Mouse (Mus musculus) WW6 (cell line): ENCODE results near the gene Lgals2.
"Not testable (repeated sequence)": the region's sequence is repeated elsewhere in the genome, so short reads cannot be mapped to it uniquely, and the experiment has no call there.

Experiments
- DNase-seq: peaks from one replicate; pipeline ENCODE4 v3.0.0-alpha.2; 2013; ENCODE audit warnings: low read depth, low spot score

The Lgals2 gene

DNA sequence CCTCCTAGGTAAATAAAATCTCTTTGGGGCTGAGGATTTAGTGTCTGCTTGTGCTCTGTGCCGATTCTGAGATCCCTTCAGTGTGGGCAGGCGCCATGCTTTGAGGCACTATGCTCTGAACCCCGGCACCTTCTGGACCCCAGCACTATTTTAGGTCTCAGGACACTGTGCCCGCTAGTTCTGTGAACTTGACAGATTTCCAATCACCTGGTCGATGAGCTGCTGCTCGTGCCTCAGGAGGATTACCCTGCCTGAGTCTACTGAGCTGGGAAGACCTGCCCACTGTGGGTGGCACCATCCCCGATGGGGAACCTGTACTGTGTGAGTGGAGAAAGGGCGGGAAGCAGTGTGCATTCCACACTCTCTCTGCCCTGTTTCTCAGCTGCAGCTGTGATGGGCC lies 19.7 kb upstream of the Lgals2 start:
- no peak for DNase-seq

DNA sequence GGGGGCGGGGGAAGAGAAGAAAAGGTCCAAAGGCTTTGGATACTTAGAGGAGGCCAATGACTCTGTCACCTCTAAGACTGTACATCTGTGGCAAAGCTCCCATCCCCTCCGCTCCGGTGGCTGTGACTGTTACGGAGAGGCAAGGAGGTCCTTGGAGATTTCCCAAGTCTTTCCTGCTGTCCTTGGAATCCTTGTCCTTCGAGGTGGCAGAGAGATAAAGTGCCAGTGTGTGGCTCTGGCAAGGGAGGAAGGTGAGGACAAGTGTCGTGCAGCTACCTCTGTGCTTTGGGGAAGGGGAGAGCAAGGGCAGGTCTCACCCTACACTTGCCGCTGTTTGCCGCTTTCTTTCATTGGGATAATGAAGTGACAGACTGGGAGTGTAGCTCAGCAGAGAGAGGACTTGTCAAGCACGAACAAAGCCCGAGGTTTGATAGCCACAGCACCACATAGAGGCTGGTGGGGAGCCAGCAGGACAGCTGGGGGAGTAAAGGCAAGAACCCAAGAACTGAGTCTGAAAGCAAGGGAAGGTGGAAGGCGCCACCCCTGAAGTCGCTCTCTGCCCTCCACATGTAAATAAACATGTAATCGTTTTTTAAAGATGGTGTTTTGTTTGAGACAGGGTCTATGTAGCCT lies 18.6 kb upstream of the Lgals2 start:
- no peak for DNase-seq

DNA sequence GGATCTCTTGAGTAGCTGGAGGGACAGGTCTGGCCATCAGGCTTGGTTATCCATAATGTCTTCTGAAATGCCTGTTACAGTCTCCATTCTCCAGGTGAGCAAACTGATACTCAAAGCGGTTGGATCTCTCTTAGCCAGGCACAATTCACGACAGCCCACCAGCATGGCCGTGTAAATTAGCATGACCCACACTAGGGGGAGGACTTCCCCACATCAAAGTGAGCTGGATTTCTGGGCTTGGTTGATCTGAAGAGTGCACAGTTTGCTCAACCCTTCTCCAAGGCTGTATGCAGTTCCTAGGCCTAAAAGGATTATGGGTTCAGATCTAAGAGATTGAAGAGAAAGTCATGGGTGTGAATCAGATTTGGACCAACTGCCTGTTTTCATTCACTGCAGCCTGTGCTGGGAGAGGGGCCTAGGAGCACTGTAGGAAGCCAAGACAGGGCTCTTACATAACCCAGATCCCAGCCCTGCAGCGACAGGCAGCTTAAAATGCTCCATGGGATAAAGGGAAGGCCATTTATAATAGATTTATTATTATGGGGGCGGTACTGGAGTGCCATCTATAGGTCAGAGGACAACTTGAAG lies 16.8 kb upstream of the Lgals2 start:
- DNase-seq = no peak

DNA sequence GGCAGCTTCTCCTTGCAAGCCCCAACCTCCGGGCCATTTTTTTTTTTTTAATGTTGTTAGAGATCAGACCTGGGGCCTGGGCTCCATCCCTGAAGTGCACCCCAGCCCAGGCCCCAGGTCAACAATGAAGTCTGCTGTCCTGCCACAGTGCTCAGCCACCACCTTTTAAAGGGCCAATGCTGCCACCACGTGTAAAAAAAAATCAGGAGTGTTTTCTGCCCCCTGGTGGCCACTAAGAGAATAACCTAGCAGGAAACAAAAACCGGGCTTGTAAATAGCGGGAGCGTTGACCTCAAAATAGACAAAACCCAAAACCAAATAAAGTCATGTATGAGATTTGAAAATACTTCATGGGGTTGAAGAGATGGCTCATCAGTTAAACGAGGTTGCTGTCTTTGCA lies 14.4 kb upstream of the Lgals2 start:
- no peak for DNase-seq

DNA sequence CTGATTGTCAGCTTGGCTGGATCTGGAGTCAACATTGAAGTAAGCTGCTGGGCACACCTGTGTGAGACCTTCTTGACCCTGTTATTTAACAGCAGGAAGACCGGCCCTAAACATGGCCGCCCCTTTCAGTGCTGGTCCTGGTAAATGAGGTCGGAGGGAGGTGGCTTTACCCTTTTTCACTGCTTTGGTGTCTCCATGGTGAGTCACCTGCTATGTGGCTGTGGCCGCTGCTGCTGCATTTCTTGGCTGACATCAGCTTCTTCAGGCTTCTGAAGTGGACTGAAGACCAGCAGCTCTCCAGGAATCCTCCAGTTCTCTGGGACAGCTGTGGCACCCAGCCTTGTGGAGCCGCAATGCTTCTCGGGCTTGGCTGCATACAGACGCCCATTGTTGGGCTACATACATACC lies 13.5 kb upstream of the Lgals2 start:
- no peak for DNase-seq

DNA sequence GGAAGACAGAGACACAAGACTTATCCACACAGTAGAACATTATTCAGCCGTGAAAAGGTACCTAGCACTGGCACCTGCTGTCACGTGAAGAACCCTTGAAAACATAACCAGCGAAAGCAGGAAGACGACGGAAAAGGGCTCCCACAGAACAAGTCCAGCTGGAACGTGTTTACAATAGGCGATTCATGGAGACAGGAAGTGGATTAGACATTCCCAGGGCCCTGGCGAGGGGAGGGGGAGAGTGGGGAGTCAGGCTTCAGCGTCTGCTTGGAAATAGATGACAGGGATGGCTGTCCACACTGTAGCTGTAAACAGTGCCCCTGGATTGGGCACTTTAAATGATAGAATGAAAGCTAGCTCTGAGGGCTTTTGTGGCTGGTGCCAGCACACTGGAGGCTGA lies 13.1 kb upstream of the Lgals2 start:
- no peak for DNase-seq

DNA sequence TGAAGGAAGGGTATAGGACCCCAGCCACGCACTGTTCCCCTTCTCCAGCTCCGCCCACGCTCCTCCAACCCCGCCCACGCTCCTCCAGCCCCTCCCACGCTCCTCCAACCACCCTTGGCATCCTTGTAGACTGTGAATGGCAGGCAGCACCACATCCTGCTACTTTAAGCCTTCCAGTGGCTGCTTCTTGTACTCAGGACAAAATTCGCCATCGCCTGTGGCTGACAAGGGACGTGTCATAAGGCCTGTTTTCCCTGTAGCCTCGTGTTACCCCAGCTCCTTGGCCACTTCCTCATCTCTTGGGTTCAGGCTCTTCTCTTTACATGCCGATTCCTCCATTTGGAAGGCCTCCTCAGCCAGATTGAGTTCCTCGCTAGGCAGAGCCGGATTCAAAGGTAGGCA lies 8.5 kb upstream of the Lgals2 start:
- no peak for DNase-seq

DNA sequence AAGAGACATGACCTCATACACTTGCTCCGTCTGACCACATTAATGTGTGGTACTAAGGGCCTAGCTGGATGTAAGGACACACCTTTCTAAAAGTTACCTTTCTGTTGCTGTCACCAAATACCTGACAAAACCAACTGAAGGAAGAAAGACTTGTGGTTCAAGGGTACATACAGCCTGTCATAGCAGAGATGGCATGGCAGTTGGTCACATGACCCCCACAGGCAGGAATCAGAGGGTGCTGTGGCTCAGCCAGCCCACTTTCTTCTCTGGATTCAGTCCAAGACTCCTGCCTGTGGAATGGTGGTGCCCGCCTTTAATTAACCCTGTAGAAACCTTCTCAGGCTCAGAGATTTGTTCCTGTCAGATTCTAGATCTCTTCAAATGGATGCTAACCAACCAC lies 7.8 kb upstream of the Lgals2 start:
- DNase-seq = no peak

DNA sequence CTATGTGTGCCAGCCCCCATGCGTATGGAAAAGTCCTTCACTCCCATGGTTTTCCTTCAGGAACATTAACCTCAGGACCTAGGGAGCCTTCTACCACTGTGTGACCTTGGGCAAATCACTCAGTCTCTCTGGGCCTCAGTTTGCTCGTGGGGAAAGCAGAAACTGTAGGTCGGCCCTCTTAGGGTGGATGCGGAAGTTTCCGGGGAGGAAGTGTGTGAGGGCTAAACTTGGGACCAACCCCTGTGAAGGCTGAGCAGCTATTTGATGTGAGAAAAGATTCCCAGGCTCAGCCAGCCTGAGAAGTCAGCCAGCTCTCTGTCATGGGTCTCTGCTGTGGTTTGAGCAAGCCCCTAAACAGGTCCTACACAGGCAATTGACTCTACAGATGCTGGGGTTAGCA lies 7.0 kb upstream of the Lgals2 start:
- no peak for DNase-seq

DNA sequence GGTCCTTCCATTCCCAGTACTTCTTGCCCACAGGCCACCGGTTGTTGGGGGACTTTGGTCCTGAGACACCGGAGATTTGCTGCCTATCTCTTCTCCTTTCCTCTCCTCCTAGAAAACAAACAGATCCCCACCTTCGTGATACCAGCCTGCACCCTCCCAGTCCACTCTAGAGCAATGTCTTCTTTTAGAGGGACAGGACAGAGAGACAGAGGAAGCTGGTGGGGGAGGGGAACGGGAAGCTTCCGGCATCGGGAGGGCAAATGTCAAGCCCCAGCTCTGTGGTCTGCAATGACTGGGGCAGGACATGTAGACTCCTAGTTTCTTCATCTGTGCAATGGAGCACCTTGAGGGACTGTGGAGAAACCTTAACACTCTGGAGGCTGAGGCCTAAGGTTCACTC lies 4.4 kb upstream of the Lgals2 start:
- no peak for DNase-seq

DNA sequence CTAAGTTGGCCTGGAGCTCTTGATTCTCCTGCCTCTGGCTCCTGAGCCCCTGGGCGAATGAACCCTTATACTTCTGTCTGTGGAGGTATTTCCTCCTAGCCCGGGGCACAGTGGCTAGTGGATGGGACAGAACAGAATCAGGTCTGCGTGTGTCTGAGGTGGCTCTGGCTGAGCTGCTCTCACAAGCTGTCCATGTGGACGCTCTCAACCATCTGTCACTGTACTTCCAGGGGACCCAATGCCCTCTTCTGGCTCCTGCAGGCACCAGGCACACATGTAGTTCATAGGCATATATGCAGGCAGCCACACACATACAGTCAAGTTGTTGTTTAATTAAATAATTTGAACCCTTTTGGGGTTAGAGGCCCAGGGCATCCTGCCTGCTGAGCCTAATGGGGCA lies 4.0 kb upstream of the Lgals2 start:
- DNase-seq = no peak

DNA sequence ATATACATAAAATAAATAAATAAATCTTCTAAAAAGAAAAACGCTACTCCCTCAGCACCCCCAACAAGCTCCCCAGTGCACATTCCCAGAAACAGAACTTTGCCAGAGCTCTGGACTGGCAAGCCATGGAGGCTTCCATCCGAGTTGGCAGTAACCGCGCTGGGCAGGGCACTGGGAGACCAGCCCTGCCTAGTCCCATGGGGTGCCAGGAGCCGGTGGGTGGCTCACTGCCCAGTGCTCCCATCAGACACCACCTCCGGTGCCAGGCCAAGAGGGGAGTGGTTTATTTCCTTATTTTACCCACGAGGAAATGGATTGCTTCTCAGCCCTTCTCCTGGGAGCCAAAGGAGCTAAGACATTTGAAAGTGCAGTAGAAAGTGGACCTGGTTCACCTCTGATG lies 1.7 kb upstream of the Lgals2 start:
- DNase-seq = no peak

DNA sequence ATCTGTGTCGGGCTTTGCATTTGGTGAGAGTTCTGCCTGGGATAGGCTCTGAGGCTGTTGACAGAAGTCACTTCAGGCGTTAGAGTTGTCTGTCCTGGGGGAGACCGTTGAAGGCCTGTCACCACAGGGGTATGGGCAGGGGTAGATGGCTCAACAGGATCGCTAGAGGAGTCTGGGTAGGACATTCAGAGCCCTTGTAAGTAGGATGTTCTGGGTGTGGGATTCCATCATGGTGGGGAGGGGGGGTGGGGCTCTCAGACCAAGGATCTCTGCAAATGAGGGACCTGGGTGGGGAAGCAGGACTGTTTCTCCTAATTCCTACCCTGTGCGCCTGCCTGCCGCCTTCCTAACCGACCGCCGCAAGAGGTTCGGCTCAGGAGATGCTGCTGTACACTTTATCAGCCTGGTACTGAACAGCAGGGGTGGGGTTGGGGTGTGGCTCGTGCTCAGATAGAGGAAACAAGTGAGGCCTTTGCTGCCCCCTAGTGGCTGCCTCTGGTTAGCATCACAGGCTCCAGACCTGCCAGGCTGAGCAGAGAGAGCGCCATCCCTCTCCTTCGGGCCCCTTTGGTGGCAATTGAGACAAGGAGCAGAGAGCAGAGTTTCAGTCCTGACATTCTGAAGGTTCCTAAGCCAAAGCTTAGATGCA lies 3.7 kb downstream of the Lgals2 start:
- DNase-seq = peak; percentile 81

DNA sequence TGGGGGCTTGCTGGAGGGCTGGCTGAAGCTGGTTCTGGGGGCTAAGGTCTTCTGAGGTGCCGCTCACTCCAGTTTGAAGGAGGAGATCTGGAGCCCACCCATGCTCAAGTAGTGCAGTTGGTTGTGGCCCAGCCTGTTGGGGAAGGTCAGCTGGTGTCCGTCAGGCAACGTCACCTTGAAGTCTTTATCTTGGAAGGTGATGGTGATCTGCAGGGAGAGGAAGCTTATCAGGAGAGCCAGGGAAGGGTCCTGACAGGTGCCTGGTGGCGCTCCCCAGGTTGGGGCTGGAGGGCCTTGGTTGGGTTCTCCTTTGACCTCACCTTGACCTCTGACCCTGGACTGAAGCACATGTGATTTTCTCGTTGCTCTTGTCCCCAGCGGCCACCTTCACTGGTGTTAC lies 4.4 kb downstream of the Lgals2 start:
- no peak for DNase-seq

DNA sequence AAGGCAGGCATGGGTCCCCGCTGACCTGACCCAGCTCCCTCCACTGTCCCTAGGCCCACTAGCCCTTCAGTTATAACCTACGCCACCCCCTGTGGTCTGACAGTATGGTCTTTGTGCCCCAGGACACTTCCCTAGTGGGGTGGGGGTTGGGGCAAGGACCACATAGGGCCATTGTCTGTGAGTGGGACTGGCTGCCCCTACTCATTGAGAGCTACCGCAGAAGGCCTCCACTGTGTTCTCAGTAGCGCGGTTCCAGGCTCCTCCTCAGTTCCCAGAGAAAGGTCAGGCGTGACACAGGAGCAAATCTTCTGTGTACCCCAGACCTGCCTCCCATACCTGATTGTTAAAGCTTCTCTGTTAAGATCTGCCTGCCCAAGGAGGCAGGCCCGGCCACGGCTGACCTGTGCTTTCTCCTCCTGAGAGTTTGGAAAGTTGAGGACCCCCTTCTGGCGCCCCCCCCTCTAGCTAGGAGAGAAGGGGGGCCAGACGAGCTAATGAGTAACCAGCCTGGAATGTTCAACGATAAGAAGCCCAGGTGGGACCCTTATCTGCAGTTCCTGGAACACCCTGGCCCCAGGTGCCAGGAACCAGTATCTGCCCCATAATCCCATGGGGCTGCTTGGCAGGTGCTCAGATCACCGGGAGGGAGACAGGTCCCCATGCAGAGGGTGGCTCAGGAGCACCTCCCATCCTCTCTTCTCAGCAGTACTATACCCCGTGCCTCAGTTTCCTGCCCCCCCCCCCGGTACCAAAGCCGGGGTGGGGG lies 5.1 kb downstream of the Lgals2 start:
- no peak for DNase-seq

DNA sequence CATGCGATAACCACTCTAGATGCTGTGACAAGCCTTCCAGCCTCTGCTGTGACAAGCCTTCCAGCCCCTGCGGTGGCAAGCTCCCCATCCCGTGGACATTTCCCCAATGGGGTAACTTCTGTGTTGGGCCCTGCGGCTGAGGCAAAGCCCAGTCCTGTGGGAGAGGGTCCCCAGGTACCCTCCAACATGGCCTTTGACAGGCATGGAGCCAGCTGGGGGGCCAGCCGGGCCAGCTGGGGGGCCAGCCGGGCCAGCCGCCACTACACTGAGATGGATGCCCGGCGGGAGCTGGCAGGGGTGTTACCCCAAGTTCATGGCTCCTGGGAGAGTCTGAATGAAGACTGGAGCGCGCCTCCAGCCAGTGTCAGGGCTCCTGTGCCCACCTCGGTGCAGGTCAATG lies 5.8 kb downstream of the Lgals2 start:
- DNase-seq = no peak

DNA sequence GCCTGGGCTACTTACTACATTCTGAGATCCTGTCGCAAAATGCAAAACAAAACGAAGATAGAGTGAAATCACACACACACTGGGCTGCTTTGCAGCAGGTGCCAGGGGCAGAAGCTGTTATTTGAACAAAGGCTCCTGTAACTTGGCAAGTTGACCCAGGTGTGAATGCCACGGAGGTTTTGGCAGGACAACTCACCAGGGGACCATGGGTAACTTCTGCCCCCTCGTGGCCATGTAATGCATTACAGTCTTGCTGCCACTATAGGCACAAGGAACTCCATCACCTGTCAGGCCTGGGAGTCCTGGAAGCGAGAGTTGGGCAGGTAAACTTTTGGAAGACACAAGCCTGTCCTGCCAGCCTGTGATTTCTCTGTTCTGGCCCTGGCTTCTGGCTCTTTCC lies 6.9 kb downstream of the Lgals2 start:
- peak; percentile 53 for DNase-seq

DNA sequence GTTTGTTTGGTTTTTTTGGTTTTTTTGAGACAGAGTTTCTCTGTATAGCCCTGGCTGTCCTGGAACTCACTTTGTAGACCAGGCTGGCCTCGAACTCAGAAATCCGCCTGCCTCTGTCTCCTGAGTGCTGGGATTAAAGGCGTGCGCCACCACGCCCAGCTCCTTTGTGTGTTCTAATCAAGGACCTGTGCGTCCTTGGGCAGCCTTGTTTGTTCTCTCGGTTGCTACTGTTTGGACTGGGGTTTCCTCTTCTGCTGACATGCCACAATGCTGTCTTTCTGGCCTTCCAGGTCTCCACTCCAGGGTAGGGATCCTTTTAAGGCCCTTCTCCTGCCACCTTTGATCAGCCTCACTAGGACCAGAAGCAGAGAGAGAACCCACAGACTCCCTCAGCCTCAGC lies 8.5 kb downstream of the Lgals2 start:
- not testable (repeated sequence) for DNase-seq

DNA sequence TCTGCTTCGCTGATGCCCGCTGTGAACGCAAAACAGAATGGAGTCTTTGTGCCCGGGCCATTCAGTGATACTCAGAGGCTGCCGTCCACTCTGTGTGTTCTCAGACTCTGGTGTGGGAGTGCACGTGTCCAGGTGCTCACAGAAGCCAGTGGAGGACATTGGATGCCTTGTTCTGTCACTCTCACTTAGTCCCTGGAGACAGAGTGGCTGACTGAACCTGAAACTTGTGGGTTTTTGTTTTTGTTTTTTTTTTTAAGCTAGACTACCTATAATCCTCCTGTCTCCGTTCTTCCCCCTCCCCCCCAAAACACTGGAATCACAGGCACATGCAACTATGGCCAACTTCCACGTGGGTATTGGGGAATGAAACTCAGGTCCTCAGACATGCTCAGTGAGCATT lies 9.0 kb downstream of the Lgals2 start:
- DNase-seq = no peak

DNA sequence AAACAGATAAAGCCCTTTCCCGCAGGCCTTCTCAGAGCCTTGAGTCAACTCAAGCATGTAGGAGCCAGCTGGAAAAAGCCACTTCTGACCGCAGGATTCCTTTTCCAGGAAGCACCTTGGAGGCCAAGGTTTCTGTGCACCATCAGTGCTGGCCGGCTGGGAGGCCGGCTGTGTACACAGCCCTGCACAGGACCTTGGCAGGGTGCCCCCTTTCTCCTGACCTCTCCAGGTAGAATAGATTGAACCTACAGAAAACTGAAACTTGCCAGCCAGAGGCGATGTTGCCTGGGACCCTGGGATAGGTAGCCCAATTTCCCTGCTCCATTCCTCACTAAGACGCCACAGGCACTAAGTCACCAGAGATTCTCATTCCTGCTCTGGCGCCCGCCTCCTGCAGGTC lies 9.5 kb downstream of the Lgals2 start:
- no peak for DNase-seq

DNA sequence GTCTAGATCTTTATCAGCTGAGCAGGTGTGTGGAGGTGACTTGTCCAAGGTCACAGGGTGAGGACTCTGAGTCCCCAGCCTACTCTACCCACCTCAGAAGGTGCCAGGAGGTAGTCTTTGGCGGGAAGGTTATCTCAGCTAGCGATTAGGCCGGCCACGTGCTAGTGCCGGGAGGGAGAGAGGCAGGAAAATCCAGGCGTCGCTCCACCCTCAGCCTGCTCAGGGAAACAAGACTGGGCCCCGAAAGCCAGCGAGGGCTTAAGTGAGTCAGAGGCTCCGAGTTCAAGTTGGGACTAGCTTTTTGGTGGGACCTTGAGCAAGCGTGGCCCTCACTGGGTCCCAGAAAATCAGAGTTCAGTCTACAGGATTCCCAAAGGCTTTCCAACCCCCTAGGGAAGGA lies 10.0 kb downstream of the Lgals2 start:
- DNase-seq = no peak

DNA sequence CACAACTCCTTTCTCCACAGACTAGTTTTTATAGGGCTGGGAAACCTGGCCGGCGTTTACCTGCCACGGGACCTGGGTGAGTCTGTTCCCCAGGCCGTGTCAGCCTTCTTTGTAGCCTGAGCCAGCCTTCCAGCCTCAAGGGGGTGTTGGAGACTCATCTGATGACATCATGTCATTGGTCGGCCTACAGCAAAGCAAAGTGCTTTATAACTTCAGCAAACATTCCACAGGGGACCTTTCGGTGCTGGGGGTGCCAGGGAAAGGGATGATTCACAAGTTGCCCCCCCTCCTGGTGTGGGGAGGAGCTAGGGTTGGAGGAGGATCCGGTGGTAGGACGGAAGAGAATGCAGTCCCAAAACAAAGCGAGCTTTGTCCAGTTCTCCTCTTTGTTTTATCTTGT lies 10.5 kb downstream of the Lgals2 start:
- no peak for DNase-seq
